Mouse (Mus musculus) E14TG2a.4 (cell line): ENCODE results near the gene Sox12.
"Not testable (repeated sequence)": the region's sequence is repeated elsewhere in the genome, so short reads cannot be mapped to it uniquely, and the experiment has no call there.

Source experiments
- H3K27me3 ChIP-seq: 2 replicates; pipeline ENCODE4 v1.6.1; 2014; ENCODE audit warnings: low read length, control low read depth; ENCODE audit not compliant: insufficient read depth
- H3K36me3 ChIP-seq: 2 replicates; pipeline ENCODE4 v1.6.1; 2014; ENCODE audit warnings: low read length, control low read depth; ENCODE audit not compliant: insufficient read depth
- H3K4me1 ChIP-seq: replicated peaks from 2 replicates; pipeline ENCODE4 v1.6.1; 2014; ENCODE audit warnings: low read depth, low read length, control low read depth
- H3K4me3 ChIP-seq: replicated peaks from 2 replicates; pipeline ENCODE4 v1.5.1; 2014; ENCODE audit warnings: mild to moderate bottlenecking, low read length
- H3K9me3 ChIP-seq: 2 replicates; pipeline ENCODE4 v1.6.1; 2014; ENCODE audit warnings: low read length, control low read depth
- CTCF ChIP-seq: conservative IDR thresholded peaks from 2 replicates; pipeline ENCODE4 v1.5.1; 2014; ENCODE audit warnings: low read length
- NANOG ChIP-seq: IDR thresholded peaks from 2 replicates; pipeline ENCODE4 v1.6.1; 2014; ENCODE audit warnings: borderline replicate concordance, low read length, mixed read lengths
- POU5F1 ChIP-seq: IDR thresholded peaks from 2 replicates; pipeline ENCODE4 v1.6.1; 2014; ENCODE audit warnings: low read length, borderline replicate concordance

Gene Sox12

GRCm38 (mm10) chr2:152359616-152360015, 38.2 kb downstream of the Sox12 start:
- H3K36me3 ChIP-seq: peaks cover 10% of the 10 kb centered on the region; the same call in 1 of the 2 replicates
- peaks cover 62% of the 10 kb centered on the region for H3K4me1 ChIP-seq
- H3K4me3 ChIP-seq: no peak overlapping the region
- no peaks in the 10 kb centered on the region for H3K27me3 ChIP-seq
- H3K9me3 ChIP-seq: no peaks in the 10 kb centered on the region
- TF ChIP-seq NANOG: no peak
- TF ChIP-seq POU5F1: no peak
- no peak for TF ChIP-seq CTCF

GRCm38 (mm10) chr2:152358977-152359376, 38.9 kb downstream of the Sox12 start:
- not testable (repeated sequence) for H3K4me3 ChIP-seq, H3K27me3 ChIP-seq, H3K9me3 ChIP-seq
- TF ChIP-seq CTCF: peak; percentile 47
- Histone ChIP-seq H3K4me1 (peaks cover 56% of the 10 kb centered on the region), H3K36me3 (peaks cover 10% of the 10 kb centered on the region; the same call in 1 of the 2 replicates)

- Histone ChIP-seq H3K9me3 (no peaks in the 10 kb centered on the region), H3K4me3 (no peak overlapping the region), H3K36me3 (peaks cover 18% of the 10 kb centered on the region; the same call in 1 of the 2 replicates), H3K27me3 (no peaks in the 10 kb centered on the region), H3K4me1 (peaks cover 47% of the 10 kb centered on the region)
- no peak for TF ChIP-seq CTCF
- TF ChIP-seq POU5F1: no peak
- TF ChIP-seq NANOG: no peak
Measured at GRCm38 (mm10) chr2:152357254-152357653, 40.6 kb downstream of the Sox12 start.

- H3K27me3 ChIP-seq: no peaks in the 10 kb centered on the region
- peaks cover 12% of the 10 kb centered on the region; the same call in 1 of the 2 replicates for H3K36me3 ChIP-seq
- no peaks in the 10 kb centered on the region for H3K9me3 ChIP-seq
- peaks cover 68% of the 10 kb centered on the region for H3K4me1 ChIP-seq
- TF ChIP-seq POU5F1: no peak
- H3K4me3 ChIP-seq: peak overlapping the region; percentile 68
Measured at GRCm38 (mm10) chr2:152349842-152350540, 47.9 kb downstream of the Sox12 start.

GRCm38 (mm10) chr2:152349205-152349604, 48.7 kb downstream of the Sox12 start:
- Histone ChIP-seq H3K36me3 (peaks cover 10% of the 10 kb centered on the region; the same call in 1 of the 2 replicates), H3K4me3 (peak overlapping the region; percentile 68), H3K4me1 (peaks cover 76% of the 10 kb centered on the region), H3K27me3 (no peaks in the 10 kb centered on the region), H3K9me3 (no peaks in the 10 kb centered on the region)
- TF ChIP-seq POU5F1 (no peak), NANOG (no peak), CTCF (no peak)

GRCm38 (mm10) chr2:152347722-152348121, 50.1 kb downstream of the Sox12 start:
- H3K27me3 ChIP-seq: no peaks in the 10 kb centered on the region
- peaks cover 83% of the 10 kb centered on the region for H3K4me1 ChIP-seq
- H3K36me3 ChIP-seq: peaks cover 10% of the 10 kb centered on the region
- H3K4me3 ChIP-seq: no peak overlapping the region
- no peaks in the 10 kb centered on the region for H3K9me3 ChIP-seq
- no peak for TF ChIP-seq CTCF
- TF ChIP-seq NANOG: no peak
- no peak for TF ChIP-seq POU5F1

GRCm38 (mm10) chr2:152346776-152347465, 50.9 kb downstream of the Sox12 start:
- Histone ChIP-seq H3K4me3 (0 out of 2 replicates have a peak overlapping the region, but pooled peaks have one; percentile 89), H3K36me3 (peaks cover 12% of the 10 kb centered on the region), H3K27me3 (no peaks in the 10 kb centered on the region), H3K4me1 (peaks cover 90% of the 10 kb centered on the region), H3K9me3 (no peaks in the 10 kb centered on the region)
- TF ChIP-seq NANOG (no peak), CTCF (no peak), POU5F1 (no peak)

- TF ChIP-seq CTCF (no peak), NANOG (no peak), POU5F1 (no peak)
- Histone ChIP-seq H3K36me3 (peaks cover 21% of the 10 kb centered on the region), H3K27me3 (no peaks in the 10 kb centered on the region), H3K9me3 (no peaks in the 10 kb centered on the region), H3K4me3 (peak overlapping the region; percentile 89), H3K4me1 (peaks cover 81% of the 10 kb centered on the region)
Measured at GRCm38 (mm10) chr2:152345393-152345792, 52.5 kb downstream of the Sox12 start.

- no peaks in the 10 kb centered on the region for H3K27me3 ChIP-seq
- peaks cover 24% of the 10 kb centered on the region for H3K36me3 ChIP-seq
- TF ChIP-seq POU5F1: no peak
- no peaks in the 10 kb centered on the region for H3K9me3 ChIP-seq
- peaks cover 80% of the 10 kb centered on the region for H3K4me1 ChIP-seq
- peak overlapping the region; percentile 89 for H3K4me3 ChIP-seq
Measured at GRCm38 (mm10) chr2:152344909-152345308, 53.0 kb downstream of the Sox12 start.
